Mouse (Mus musculus) spleen, adult 2 months (tissue): ENCODE measurements around the gene Crb2.

Source experiments
- CTCF ChIP-seq: fragments of 200-500 bp; IDR thresholded peaks from 2 replicates; pipeline ENCODE4 v1.5.1; 2011; ENCODE audit warnings: mild to moderate bottlenecking, inconsistent platforms; ENCODE audit not compliant: insufficient read depth, insufficient read length, insufficient replicate concordance; ENCODE audit errors: extremely low read depth
- POLR2A ChIP-seq: fragments of 200-500 bp; IDR thresholded peaks from 2 replicates; pipeline ENCODE4 v1.6.1; 2011; ENCODE audit warnings: low read depth, low read length, inconsistent platforms

DNA sequence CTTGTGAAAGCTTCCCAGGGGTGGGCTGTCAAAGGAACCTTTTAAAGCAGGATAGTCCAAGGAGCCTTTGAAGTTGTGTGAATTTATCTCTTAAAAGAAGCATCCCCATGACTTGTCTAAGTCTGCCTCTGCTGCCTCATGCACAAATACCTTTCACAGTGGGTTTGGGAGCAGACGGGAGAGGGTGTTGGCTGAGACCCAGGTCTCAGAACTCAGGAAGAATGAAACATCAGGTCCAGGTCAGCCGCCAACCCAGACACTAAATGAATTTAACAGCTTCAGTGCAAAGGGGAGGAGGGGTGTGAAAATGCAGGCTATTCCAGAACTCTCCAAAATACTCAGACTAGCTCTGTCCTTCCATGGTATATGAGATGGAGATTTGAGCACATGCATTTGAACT, 28.1 kb upstream of the Crb2 start:
- TF ChIP-seq CTCF (no peak), POLR2A (no peak)
